8 mouse cellular contexts compared by ENCODE assay signal in the genomic region with DNA sequence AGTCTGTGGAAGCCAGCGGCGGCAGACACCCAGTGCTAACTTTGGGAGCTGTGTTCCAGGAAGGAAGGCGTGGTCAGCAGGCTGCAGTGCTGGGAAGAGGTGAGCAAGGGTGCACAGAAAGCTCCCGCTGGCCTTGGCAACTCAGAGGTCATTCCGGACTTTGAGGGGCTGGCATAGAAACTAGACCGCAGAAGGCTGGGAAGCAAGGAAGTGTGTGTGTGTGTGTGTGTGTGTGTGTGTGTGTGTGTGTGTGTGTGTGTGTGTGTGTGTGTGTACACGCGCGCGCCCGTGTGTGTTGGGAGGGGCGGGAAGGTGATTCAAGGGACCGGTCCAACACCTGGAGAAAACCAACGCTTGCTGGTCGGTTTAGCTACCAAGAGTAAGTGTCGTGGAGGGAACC. TPM values are rescaled to one million over a fixed set of nuclear protein-coding genes. Genes with fewer than 3 reads are reported as not detected.
A peak's percentile ranks its signal among the peaks of the same experiment; 100 is the strongest.
DNase-seq lines count a peak whose midpoint lies in the region; ATAC-seq and TF ChIP-seq lines count a peak whose summit lies in the region.

Gene Ampd3 (plus strand): TSS at position 206 of the 400 bp plus-strand sequence.

- no peaks in the 10 kb centered on the region for H3K36me3 ChIP-seq in heart, embryonic 11.5 days (ENCODE audit: control insufficient read depth, insufficient read depth, low read length)
- H3K36me3 ChIP-seq in kidney, embryonic 15.5 days: no peaks in the 10 kb centered on the region
- H3K36me3 ChIP-seq in liver, postnatal 0 days (replicated peaks; ENCODE audit: insufficient read depth, low read length): no peaks in the 10 kb centered on the region

- WGBS in heart, embryonic 11.5 days (ENCODE audit: insufficient replicate concordance): 11% methylated on average over 16 of the region's 16 CpGs
- WGBS in kidney, embryonic 15.5 days: 17% methylated on average over 14 of the region's 16 CpGs
- 34% methylated on average over 16 of the region's 16 CpGs for WGBS in liver, postnatal 0 days (ENCODE audit: insufficient replicate concordance)

- no peak for TF ChIP-seq EP300 in liver, postnatal 0 days (IDR thresholded peaks at IDR 0.05; ENCODE audit: low read depth)

- no peak for TF ChIP-seq CTCF in left cerebral cortex, adult 2 months (IDR thresholded peaks at IDR 0.05)
- no peak for TF ChIP-seq CTCF in liver, postnatal 0 days (IDR thresholded peaks at IDR 0.05; ENCODE audit: low read depth)

- H3K4me2 ChIP-seq in heart, embryonic 11.5 days: peak within 1 kb of the TSS; percentile 99
- H3K4me2 ChIP-seq in kidney, embryonic 15.5 days: peak within 1 kb of the TSS; percentile 97
- H3K4me2 ChIP-seq in liver, postnatal 0 days (ENCODE audit: low read depth, low read length): peak within 1 kb of the TSS; percentile 93

- peaks cover 17% of the 10 kb centered on the region for H3K4me1 ChIP-seq in heart, embryonic 11.5 days (ENCODE audit: control insufficient read depth, insufficient read depth, low read length)
- peaks cover 29% of the 10 kb centered on the region for H3K4me1 ChIP-seq in kidney, embryonic 15.5 days
- H3K4me1 ChIP-seq in liver, postnatal 0 days (ENCODE audit: insufficient read depth): peaks cover 41% of the 10 kb centered on the region

- no peak for ATAC-seq in heart, embryonic 11.5 days (replicated peaks; ENCODE audit: insufficient number of reproducible peaks, low FRiP score, low TSS enrichment)
- no peak; the same call in 1 of the 2 replicates for ATAC-seq in kidney, embryonic 15.5 days (replicated peaks; ENCODE audit: low FRiP score)
- ATAC-seq in liver, postnatal 0 days: no peak

- intact Hi-C loops in left cerebral cortex, adult 2 months (cut with DNase I): loop anchor here (5.0 kb wide), 1 partner anchor 36 kb away; no protein-coding TSS in a partner anchor

- H3K27ac ChIP-seq in left cerebral cortex, adult 2 months: peak within 1 kb of the TSS; percentile 96
- H3K27ac ChIP-seq in heart, embryonic 11.5 days (ENCODE audit: low read depth, low read length): no peak within 1 kb of the TSS
- H3K27ac ChIP-seq in kidney, embryonic 15.5 days: peak within 1 kb of the TSS; percentile 78
- H3K27ac ChIP-seq in liver, postnatal 0 days (ENCODE audit: low read depth): peak within 1 kb of the TSS; percentile 72

- peak within 1 kb of the TSS; percentile 64 for H3K4me3 ChIP-seq in left cerebral cortex, adult 2 months
- H3K4me3 ChIP-seq in heart, embryonic 11.5 days (ENCODE audit: low read depth, low read length): peak within 1 kb of the TSS; percentile 67
- H3K4me3 ChIP-seq in kidney, embryonic 15.5 days (replicated peaks): peak within 1 kb of the TSS; percentile 61
- H3K4me3 ChIP-seq in liver, postnatal 0 days (ENCODE audit: low read depth, low read length): peak within 1 kb of the TSS; percentile 64

- no peaks in the 10 kb centered on the region for H3K9me3 ChIP-seq in heart, embryonic 11.5 days (replicated peaks; ENCODE audit: control insufficient read depth, low read length)
- no peaks in the 10 kb centered on the region for H3K9me3 ChIP-seq in kidney, embryonic 15.5 days (replicated peaks)
- no peaks in the 10 kb centered on the region for H3K9me3 ChIP-seq in liver, postnatal 0 days (ENCODE audit: low read length)

- peak within 1 kb of the TSS; percentile 83 for H3K9ac ChIP-seq in heart, embryonic 11.5 days (ENCODE audit: low read depth, low read length)
- peak within 1 kb of the TSS; percentile 78 for H3K9ac ChIP-seq in kidney, embryonic 15.5 days
- peak within 1 kb of the TSS; percentile 76 for H3K9ac ChIP-seq in liver, postnatal 0 days (replicated peaks)

- DNase-seq in left cerebral cortex, adult 2 months (ENCODE audit: extremely low spot score in 1 of 2, low spot score in 2 of 2): no peak
- no peak for DNase-seq in left cerebral cortex, adult 11 months (ENCODE audit: low spot score)
- DNase-seq in cerebellum, postnatal 10 days: peak; percentile 39 to 53
- peak; percentile 16 for DNase-seq in liver, postnatal 0 days
- DNase-seq in natural killer cell, adult 2 months (ENCODE audit: low spot score in 2 of 2): no peak
- DNase-seq in right cerebral cortex, postnatal 4 days: no peak

- peaks cover 14% of the 10 kb centered on the region for H3K27me3 ChIP-seq in heart, embryonic 11.5 days (ENCODE audit: control insufficient read depth, insufficient read depth, low read length)
- peaks cover 11% of the 10 kb centered on the region for H3K27me3 ChIP-seq in kidney, embryonic 15.5 days
- no peaks in the 10 kb centered on the region; the same call in 1 of the 2 replicates for H3K27me3 ChIP-seq in liver, postnatal 0 days (ENCODE audit: insufficient read depth, low read length)

RNA-seq across cellular contexts. Expression of gene Ampd3, which starts in this region (rescaled TPM):
- total RNA-seq in left cerebral cortex, adult 2 months (2021): 10 to 100 TPM; 24.4 to 25.3 TPM
- 6.0 and 8.9 TPM in 2 replicates for polyA plus RNA-seq in heart, embryonic 11.5 days (2014; fragmentation: Nextera tagmentation; extraction: Ambion mirVana)
- polyA plus RNA-seq in kidney, embryonic 15.5 days (2015; fragmentation: Nextera tagmentation; extraction: Ambion mirVana): 7.1 and 9.8 TPM in 2 replicates
- polyA plus RNA-seq in liver, postnatal 0 days (2015; fragmentation: Nextera tagmentation; extraction: Ambion mirVana): 12.3 and 16.6 TPM in 2 replicates

Comparison
In these comparisons a context has a peak if more than half of its experiments do, and no peak if none do; other contexts are left out.
1. DNase-seq: peak in cerebellum, postnatal 10 days (2 of 2) and liver, postnatal 0 days (single experiment); none in left cerebral cortex, adult 2 months (0 of 2), left cerebral cortex, adult 11 months (single experiment), natural killer cell, adult 2 months (0 of 2) and right cerebral cortex, postnatal 4 days (single experiment).
2. Peak in every context shown above with its lines, with median percentiles within 50 percentile points of each other: H3K4me3 ChIP-seq, H3K4me2 ChIP-seq and H3K9ac ChIP-seq.